Mouse (Mus musculus): ENCODE data around the gene Nkx1-1. TPM values are rescaled to one million over a fixed set of nuclear protein-coding genes. Genes with fewer than 3 reads are reported as not detected.

Gene Nkx1-1
- polyA plus RNA-seq, 1 experiment from 2014 or later, result 0.45 TPM

DNA sequence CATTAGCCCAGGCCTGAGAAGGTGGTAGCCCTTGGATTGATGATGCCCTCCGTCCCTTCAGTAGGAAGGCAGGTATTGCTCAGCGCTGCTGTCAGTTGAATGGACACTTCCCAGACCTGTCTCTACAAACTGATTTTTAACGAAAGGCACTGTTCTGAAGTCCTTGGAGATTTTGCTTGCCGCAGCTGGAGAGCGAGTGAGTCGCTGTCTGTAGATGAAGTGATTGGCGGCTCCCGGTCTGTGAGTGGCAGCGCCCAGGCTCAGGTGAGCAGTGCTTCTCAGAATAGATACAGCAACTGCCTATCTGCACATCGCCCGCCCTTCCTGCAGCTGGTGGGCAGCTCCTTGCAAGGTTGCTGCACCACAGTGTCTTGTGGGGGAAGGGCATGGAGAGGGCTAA, 38.1 kb downstream of the Nkx1-1 start:
- H3K4me1 ChIP-seq (replicated peaks), result peaks cover 39% of the 10 kb centered on the region
- H3K9me3 ChIP-seq, result no peaks in the 10 kb centered on the region
- WGBS, result 72% methylated on average over 11 of the region's 11 CpGs
- ATAC-seq (ENCODE audit: low FRiP score), result no peak
- no peak overlapping the region for H3K4me3 ChIP-seq
- no peak overlapping the region for H3K27ac ChIP-seq
- no peak overlapping the region for H3K9ac ChIP-seq
- peaks cover 22% of the 10 kb centered on the region for H3K36me3 ChIP-seq
- H3K4me2 ChIP-seq, result no peak overlapping the region
- peaks cover 11% of the 10 kb centered on the region; the same call in 1 of the 2 replicates for H3K27me3 ChIP-seq

DNA sequence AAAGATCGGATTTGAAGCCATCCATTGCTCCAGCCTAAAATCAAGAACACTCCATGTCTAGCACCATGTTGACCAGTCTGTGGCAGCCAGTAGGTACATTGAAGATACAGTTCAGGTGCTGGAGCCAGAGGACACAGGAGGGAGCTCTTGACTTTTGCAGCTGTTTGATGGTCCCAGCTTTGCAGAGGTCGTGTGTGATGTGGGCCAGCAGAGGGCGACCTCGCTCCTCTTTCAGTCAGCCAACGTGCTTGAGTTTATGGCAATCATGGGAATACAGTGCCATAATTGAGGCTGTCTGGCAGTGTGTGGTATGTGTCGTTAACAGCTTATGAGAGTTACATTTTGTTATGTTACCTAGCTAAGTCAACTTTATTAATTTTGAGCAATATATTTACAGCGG, 40.0 kb downstream of the Nkx1-1 start:
- ATAC-seq (ENCODE audit: low FRiP score), result peak; percentile 61
- H3K9me3 ChIP-seq, result no peaks in the 10 kb centered on the region
- peaks cover 34% of the 10 kb centered on the region for H3K36me3 ChIP-seq
- H3K9ac ChIP-seq, result no peak overlapping the region
- H3K27me3 ChIP-seq, result peaks cover 11% of the 10 kb centered on the region; the same call in 1 of the 2 replicates
- no peak overlapping the region for H3K4me2 ChIP-seq
- peaks cover 31% of the 10 kb centered on the region for H3K4me1 ChIP-seq (replicated peaks)
- WGBS, result 16% methylated on average over 7 of the region's 7 CpGs
- no peak overlapping the region for H3K4me3 ChIP-seq
- no peak overlapping the region for H3K27ac ChIP-seq

DNA sequence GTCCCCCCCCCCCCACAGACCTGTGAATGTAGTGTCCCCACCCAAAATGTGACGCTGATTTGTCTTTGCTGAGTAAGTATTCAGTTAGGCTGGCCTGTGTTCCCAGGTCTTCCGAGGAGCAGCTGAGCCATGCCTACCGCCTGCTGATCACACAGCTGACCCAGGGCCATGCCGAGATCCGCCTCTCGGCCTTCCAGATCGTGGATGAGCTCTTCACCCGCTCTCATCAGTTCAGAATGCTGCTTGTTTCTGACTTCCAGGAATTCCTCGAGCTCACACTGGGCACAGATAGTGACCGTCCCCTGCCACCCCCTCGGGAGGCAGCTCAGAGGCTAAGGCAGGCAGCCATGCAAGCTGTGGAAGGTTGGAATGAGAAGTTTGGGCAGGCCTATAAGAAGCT, 46.2 kb downstream of the Nkx1-1 start:
- H3K4me3 ChIP-seq, result no peak overlapping the region
- 81% methylated on average over 11 of the region's 11 CpGs for WGBS
- ATAC-seq (ENCODE audit: low FRiP score), result no peak
- H3K4me2 ChIP-seq, result no peak overlapping the region
- no peaks in the 10 kb centered on the region for H3K27me3 ChIP-seq
- peaks cover 36% of the 10 kb centered on the region for H3K36me3 ChIP-seq
- no peaks in the 10 kb centered on the region for H3K4me1 ChIP-seq (replicated peaks)
- H3K9ac ChIP-seq, result no peak overlapping the region
- no peaks in the 10 kb centered on the region for H3K9me3 ChIP-seq
- no peak overlapping the region for H3K27ac ChIP-seq

Other genes with a start within 250 kb of the Nkx1-1 start
- gene Spon2, start 215.5 kb downstream of the Nkx1-1 start, polyA plus RNA-seq (2015; fragmentation: Nextera tagmentation; extraction: Ambion mirVana), result 2.8 and 3.0 TPM in 2 replicates
- gene Ctbp1, start 159.0 kb downstream of the Nkx1-1 start, polyA plus RNA-seq (2015; fragmentation: Nextera tagmentation; extraction: Ambion mirVana), result 503 and 515 TPM in 2 replicates
- 122 and 123 TPM in 2 replicates for gene Maea, start 98.5 kb downstream of the Nkx1-1 start, polyA plus RNA-seq (2015; fragmentation: Nextera tagmentation; extraction: Ambion mirVana)
- gene Uvssa, start 55.4 kb downstream of the Nkx1-1 start, polyA plus RNA-seq (2015; fragmentation: Nextera tagmentation; extraction: Ambion mirVana), result 8.7 and 9.0 TPM in 2 replicates
- gene Fam53a, start 195.7 kb upstream of the Nkx1-1 start, polyA plus RNA-seq (2015; fragmentation: Nextera tagmentation; extraction: Ambion mirVana), result 35.8 and 37.2 TPM in 2 replicates
- gene Gm9903, start 195.9 kb upstream of the Nkx1-1 start, polyA plus RNA-seq (2015; fragmentation: Nextera tagmentation; extraction: Ambion mirVana), result 0.86 and 0.87 TPM in 2 replicates
- gene Slbp, start 218.6 kb upstream of the Nkx1-1 start, polyA plus RNA-seq (2015; fragmentation: Nextera tagmentation; extraction: Ambion mirVana), result 126 and 130 TPM in 2 replicates
- 48.8 and 57.0 TPM in 2 replicates for gene Tacc3, start 224.2 kb upstream of the Nkx1-1 start, polyA plus RNA-seq (2015; fragmentation: Nextera tagmentation; extraction: Ambion mirVana)
- 28.2 and 28.7 TPM in 2 replicates for gene Tmem129, start 224.4 kb upstream of the Nkx1-1 start, polyA plus RNA-seq (2015; fragmentation: Nextera tagmentation; extraction: Ambion mirVana)